Mouse (Mus musculus): Measurements from ENCODE around the gene Gm6408. TPM values are rescaled to one million over a fixed set of nuclear protein-coding genes. Genes with fewer than 3 reads are reported as not detected.
"Not testable (repeated sequence)": the region's sequence is repeated elsewhere in the genome, so short reads cannot be mapped to it uniquely, and the experiment has no call there.

Gene Gm6408
- not detected in 2 replicates for polyA plus RNA-seq (2014; fragmentation: Nextera tagmentation; extraction: Ambion mirVana)

DNA sequence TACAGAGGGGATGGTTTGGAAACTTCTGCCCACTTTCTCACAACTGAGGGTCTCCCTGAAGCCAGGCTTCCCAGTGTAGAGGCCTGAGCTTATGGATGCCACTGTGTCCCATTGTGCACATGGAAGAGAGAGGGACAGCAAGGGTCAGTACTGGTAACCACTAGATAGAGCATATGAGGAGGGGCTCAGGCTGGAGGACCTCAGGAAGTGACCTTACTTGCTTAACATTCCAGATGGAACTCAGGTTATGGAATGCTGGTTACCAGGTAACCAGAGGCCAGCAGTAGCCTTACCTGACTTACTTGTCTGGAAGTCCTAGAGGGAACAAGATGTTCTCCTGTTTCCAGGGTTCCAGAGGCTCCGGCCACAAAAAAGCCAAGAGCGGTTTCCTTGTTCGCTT, at the start of gene Gm6408:
TSS of gene Gm6408 (plus strand) at position 301 of the 400 bp plus-strand sequence.
- not testable (repeated sequence) for ATAC-seq (replicated peaks; ENCODE audit: insufficient number of reproducible peaks, low FRiP score, low TSS enrichment, low read depth); H3K9me3 ChIP-seq (replicated peaks; ENCODE audit: control insufficient read depth, low read length)
- no CpG with 5 or more reads among the region's 3 CpGs for WGBS

DNA sequence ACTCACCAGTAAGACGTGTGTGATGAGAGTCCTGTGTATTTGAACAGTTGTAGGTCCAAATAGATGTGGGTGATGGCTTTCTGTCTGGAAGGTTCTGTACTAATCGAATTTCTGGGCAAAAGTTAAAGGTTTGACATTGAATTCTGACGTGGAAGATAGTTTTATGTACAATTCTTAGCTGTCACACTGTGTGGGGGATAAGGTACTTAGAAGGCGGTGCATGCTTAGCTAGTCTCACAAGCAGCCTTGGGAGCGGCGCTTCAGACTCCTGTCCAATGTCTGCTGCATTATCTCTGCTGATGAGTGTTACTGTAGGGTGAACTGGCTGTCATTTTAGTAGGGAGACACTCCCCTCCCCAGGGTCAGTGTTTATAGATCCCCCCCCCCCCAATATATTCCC, 49.3 kb upstream of the Gm6408 start:
- WGBS: 89% methylated on average over 6 of the region's 6 CpGs
- DNase-seq (ENCODE audit: low spot score): no peak

More for the DNA sequence above, at the start of gene Gm6408:
- not testable (repeated sequence) for H3K4me1 ChIP-seq (ENCODE audit: control insufficient read depth, insufficient read depth, low read length); H3K4me3 ChIP-seq (ENCODE audit: low read depth, low read length); H3K36me3 ChIP-seq (replicated peaks; ENCODE audit: control insufficient read depth, insufficient read depth, low read depth, low read length); H3K4me2 ChIP-seq (ENCODE audit: low read depth, low read length); H3K9ac ChIP-seq (replicated peaks; ENCODE audit: low read length); H3K27me3 ChIP-seq (ENCODE audit: control insufficient read depth, insufficient read depth, low read length); DNase-seq (ENCODE audit: low spot score); H3K27ac ChIP-seq (replicated peaks; ENCODE audit: low read depth, low read length)

DNA sequence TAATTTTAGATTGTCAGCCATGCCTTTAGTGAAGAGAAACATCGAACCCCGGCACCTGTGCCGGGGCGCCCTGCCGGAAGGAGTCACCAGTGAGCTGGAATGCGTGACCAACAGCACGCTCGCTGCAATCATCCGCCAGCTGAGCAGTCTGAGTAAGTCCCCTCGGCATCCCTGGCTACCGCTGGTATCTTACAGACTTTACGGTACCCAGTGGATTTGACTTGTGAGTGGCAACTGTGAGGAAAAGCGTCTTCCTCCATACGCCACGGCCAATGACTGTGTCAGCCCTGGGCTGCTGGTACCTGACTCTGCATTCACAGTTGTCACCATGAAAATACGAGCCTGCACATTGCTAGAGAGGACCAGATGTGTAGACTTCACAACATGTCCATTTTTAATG, 46.4 kb upstream of the Gm6408 start:
- H3K4me3 ChIP-seq (ENCODE audit: low read depth, low read length): no peak overlapping the region
- WGBS: 95% methylated on average over 16 of the region's 16 CpGs
- H3K4me2 ChIP-seq (ENCODE audit: low read depth, low read length): no peak overlapping the region
- H3K4me1 ChIP-seq (ENCODE audit: control insufficient read depth, insufficient read depth, low read length): no peaks in the 10 kb centered on the region
- H3K27me3 ChIP-seq (ENCODE audit: control insufficient read depth, insufficient read depth, low read length): no peaks in the 10 kb centered on the region
- no peaks in the 10 kb centered on the region for H3K9me3 ChIP-seq (replicated peaks; ENCODE audit: control insufficient read depth, low read length)
- no peak overlapping the region for H3K9ac ChIP-seq (replicated peaks; ENCODE audit: low read length)
- no peak overlapping the region for H3K27ac ChIP-seq (replicated peaks; ENCODE audit: low read depth, low read length)
- no peaks in the 10 kb centered on the region; the same call in none of the 2 replicates for H3K36me3 ChIP-seq (replicated peaks; ENCODE audit: control insufficient read depth, insufficient read depth, low read depth, low read length)
- ATAC-seq (replicated peaks; ENCODE audit: insufficient number of reproducible peaks, low FRiP score, low TSS enrichment, low read depth) (no peak), DNase-seq (ENCODE audit: low spot score) (no peak)

More for the DNA sequence above, 49.3 kb upstream of the Gm6408 start:
- H3K4me3 ChIP-seq (ENCODE audit: low read depth, low read length): no peak overlapping the region
- H3K4me1 ChIP-seq (ENCODE audit: control insufficient read depth, insufficient read depth, low read length): no peaks in the 10 kb centered on the region
- H3K9me3 ChIP-seq (replicated peaks; ENCODE audit: control insufficient read depth, low read length): no peaks in the 10 kb centered on the region
- H3K27me3 ChIP-seq (ENCODE audit: control insufficient read depth, insufficient read depth, low read length): no peaks in the 10 kb centered on the region
- no peak overlapping the region for H3K9ac ChIP-seq (replicated peaks; ENCODE audit: low read length)
- no peak overlapping the region for H3K4me2 ChIP-seq (ENCODE audit: low read depth, low read length)
- H3K27ac ChIP-seq (replicated peaks; ENCODE audit: low read depth, low read length): no peak overlapping the region
- ATAC-seq (replicated peaks; ENCODE audit: insufficient number of reproducible peaks, low FRiP score, low TSS enrichment, low read depth): no peak
- H3K36me3 ChIP-seq (replicated peaks; ENCODE audit: control insufficient read depth, insufficient read depth, low read depth, low read length): no peaks in the 10 kb centered on the region; the same call in 1 of the 2 replicates

DNA sequence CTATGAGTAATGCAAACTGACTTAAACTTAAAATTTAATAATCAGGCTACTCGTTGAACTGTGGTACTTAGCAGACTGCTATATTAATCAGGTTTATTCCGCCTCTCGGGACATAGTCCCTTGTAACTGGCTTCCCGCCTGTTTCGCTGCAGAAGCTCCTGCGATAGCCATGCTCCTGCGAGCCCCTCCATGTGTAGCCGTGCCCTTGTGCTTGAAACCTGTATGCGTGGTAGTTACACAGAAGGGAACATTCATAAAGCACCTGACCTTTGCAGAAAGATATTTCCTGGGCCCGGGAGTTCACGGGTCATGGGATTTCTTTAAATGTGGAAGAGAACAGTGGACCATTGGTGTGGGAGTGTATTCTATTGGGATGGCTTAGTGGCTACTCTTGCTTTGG, 45.0 kb upstream of the Gm6408 start:
- H3K27ac ChIP-seq (replicated peaks; ENCODE audit: low read depth, low read length): no peak overlapping the region
- WGBS: 95% methylated on average over 11 of the region's 11 CpGs
- no peaks in the 10 kb centered on the region for H3K9me3 ChIP-seq (replicated peaks; ENCODE audit: control insufficient read depth, low read length)
- no peak for DNase-seq (ENCODE audit: low spot score)
- H3K4me2 ChIP-seq (ENCODE audit: low read depth, low read length): no peak overlapping the region
- no peak for ATAC-seq (replicated peaks; ENCODE audit: insufficient number of reproducible peaks, low FRiP score, low TSS enrichment, low read depth)
- H3K9ac ChIP-seq (replicated peaks; ENCODE audit: low read length): no peak overlapping the region
- no peak overlapping the region for H3K4me3 ChIP-seq (ENCODE audit: low read depth, low read length)
- no peaks in the 10 kb centered on the region; the same call in none of the 2 replicates for H3K36me3 ChIP-seq (replicated peaks; ENCODE audit: control insufficient read depth, insufficient read depth, low read depth, low read length)
- no peaks in the 10 kb centered on the region for H3K4me1 ChIP-seq (ENCODE audit: control insufficient read depth, insufficient read depth, low read length)
- H3K27me3 ChIP-seq (ENCODE audit: control insufficient read depth, insufficient read depth, low read length): no peaks in the 10 kb centered on the region

DNA sequence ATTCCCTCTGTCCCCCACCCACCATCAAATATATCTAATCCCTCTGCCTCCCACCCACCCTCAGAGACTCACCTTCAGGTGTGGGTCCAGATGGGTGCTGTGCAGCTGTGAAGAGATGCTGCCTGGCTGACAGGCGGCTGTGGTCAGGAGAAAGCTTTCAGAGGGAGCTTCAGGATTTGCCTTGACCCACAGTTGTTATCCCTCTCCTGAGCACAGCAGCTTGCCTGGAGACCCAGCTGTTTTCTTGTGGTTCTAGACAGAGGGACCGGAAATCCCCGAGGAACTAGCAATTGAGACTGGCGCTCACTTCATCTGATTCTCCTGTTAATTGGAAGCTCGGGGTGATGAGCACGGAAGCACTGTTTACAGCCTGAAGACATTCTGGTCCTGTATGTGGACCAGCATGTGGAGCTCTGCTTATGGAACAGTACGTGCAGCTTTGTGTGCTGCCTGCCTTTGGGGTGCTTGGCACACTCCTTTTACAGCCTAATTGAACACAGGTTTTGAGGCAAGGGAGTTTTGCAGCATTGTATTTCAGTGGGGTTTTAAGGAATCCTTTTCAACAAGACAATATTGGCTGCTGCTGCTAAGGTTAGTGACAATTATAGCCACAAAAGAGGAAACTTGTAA, 42.5 kb upstream of the Gm6408 start:
- WGBS: 85% methylated on average over 7 of the region's 7 CpGs

DNA sequence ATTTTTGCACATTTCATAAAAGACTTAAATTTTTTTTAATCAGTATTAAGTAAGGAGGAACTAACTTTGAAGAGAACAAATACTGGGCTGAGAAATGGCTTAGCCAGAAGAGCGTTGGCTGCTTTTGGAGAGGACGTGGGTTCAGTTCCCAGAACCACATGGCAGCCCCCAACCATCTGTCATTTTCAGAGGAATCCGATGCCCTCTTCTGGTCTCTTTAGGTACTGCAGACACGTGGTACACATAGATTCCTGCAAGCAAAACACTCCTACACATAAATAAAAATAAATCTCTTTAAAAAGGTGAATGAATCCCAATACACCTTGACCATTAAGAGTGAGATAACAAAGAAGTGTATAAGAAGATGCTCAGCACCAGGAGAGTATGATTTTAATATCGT, 41.5 kb upstream of the Gm6408 start:
- Histone ChIP-seq H3K27me3 (ENCODE audit: control insufficient read depth, insufficient read depth, low read length) (no peaks in the 10 kb centered on the region), H3K36me3 (replicated peaks; ENCODE audit: control insufficient read depth, insufficient read depth, low read depth, low read length) (no peaks in the 10 kb centered on the region; the same call in none of the 2 replicates), H3K4me2 (ENCODE audit: low read depth, low read length) (no peak overlapping the region), H3K9me3 (replicated peaks; ENCODE audit: control insufficient read depth, low read length) (no peaks in the 10 kb centered on the region), H3K27ac (replicated peaks; ENCODE audit: low read depth, low read length) (no peak overlapping the region), H3K4me1 (ENCODE audit: control insufficient read depth, insufficient read depth, low read length) (no peaks in the 10 kb centered on the region), H3K9ac (replicated peaks; ENCODE audit: low read length) (no peak overlapping the region), H3K4me3 (ENCODE audit: low read depth, low read length) (no peak overlapping the region)
- 89% methylated on average over 5 of the region's 5 CpGs for WGBS
- no peak for DNase-seq (ENCODE audit: low spot score)
- no peak for ATAC-seq (replicated peaks; ENCODE audit: insufficient number of reproducible peaks, low FRiP score, low TSS enrichment, low read depth)

More for the DNA sequence above, 42.5 kb upstream of the Gm6408 start:
- no peaks in the 10 kb centered on the region for H3K9me3 ChIP-seq (replicated peaks; ENCODE audit: control insufficient read depth, low read length)
- DNase-seq (ENCODE audit: low spot score) (no peak), ATAC-seq (replicated peaks; ENCODE audit: insufficient number of reproducible peaks, low FRiP score, low TSS enrichment, low read depth) (no peak)
- H3K27ac ChIP-seq (replicated peaks; ENCODE audit: low read depth, low read length): no peak overlapping the region
- no peak overlapping the region for H3K4me3 ChIP-seq (ENCODE audit: low read depth, low read length)
- no peaks in the 10 kb centered on the region for H3K4me1 ChIP-seq (ENCODE audit: control insufficient read depth, insufficient read depth, low read length)
- H3K27me3 ChIP-seq (ENCODE audit: control insufficient read depth, insufficient read depth, low read length): no peaks in the 10 kb centered on the region
- no peak overlapping the region for H3K4me2 ChIP-seq (ENCODE audit: low read depth, low read length)
- H3K36me3 ChIP-seq (replicated peaks; ENCODE audit: control insufficient read depth, insufficient read depth, low read depth, low read length): no peaks in the 10 kb centered on the region; the same call in none of the 2 replicates
- no peak overlapping the region for H3K9ac ChIP-seq (replicated peaks; ENCODE audit: low read length)

DNA sequence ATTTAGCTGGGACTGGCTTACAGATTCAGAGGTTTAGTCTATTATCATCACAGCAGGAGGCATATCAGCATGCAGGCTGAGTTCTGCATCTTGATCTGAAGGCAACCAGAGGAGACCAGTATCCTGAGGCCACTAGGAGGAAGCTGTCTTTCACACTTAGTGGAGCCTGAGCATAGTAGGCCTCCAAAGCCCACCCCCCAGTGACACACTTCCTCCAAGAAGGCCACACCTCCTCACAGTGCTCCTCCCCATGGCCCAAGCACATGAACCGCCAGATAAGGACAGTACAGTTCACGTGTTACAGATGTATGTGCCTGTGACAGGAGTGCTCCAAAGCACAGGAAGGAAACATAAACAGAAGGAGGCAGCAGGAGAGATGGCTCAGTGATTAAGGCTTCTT, 39.0 kb upstream of the Gm6408 start:
- Histone ChIP-seq H3K9me3 (replicated peaks; ENCODE audit: control insufficient read depth, low read length) (no peaks in the 10 kb centered on the region), H3K4me1 (ENCODE audit: control insufficient read depth, insufficient read depth, low read length) (no peaks in the 10 kb centered on the region), H3K36me3 (replicated peaks; ENCODE audit: control insufficient read depth, insufficient read depth, low read depth, low read length) (no peaks in the 10 kb centered on the region; the same call in 1 of the 2 replicates), H3K4me3 (ENCODE audit: low read depth, low read length) (no peak overlapping the region), H3K9ac (replicated peaks; ENCODE audit: low read length) (no peak overlapping the region), H3K4me2 (ENCODE audit: low read depth, low read length) (no peak overlapping the region), H3K27me3 (ENCODE audit: control insufficient read depth, insufficient read depth, low read length) (no peaks in the 10 kb centered on the region), H3K27ac (replicated peaks; ENCODE audit: low read depth, low read length) (no peak overlapping the region)
- WGBS: 87% methylated on average over 2 of the region's 2 CpGs
- ATAC-seq (replicated peaks; ENCODE audit: insufficient number of reproducible peaks, low FRiP score, low TSS enrichment, low read depth) (no peak), DNase-seq (ENCODE audit: low spot score) (no peak)

DNA sequence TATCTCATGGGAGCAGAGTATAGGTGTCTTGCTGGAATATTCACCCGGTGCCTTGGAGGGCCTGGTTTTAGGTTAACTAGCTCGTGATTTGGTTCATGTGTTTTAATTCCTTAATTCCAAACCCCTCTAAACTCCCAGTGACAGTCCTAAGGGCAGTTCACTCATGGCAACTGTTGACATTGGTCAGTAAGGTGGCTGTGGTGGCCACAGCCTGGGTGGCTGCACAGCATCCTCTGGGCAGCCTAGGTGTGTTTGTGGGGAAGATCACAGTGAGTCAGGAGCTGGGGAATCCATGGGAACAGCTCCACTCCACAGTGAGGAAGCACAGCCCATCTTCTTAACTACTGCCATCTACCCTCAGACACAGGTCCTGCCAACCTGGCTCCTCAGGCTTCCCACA, 35.1 kb upstream of the Gm6408 start:
- 81% methylated on average over 2 of the region's 2 CpGs for WGBS

More for the DNA sequence above, 35.1 kb upstream of the Gm6408 start:
- Histone ChIP-seq H3K9ac (replicated peaks; ENCODE audit: low read length) (no peak overlapping the region), H3K4me3 (ENCODE audit: low read depth, low read length) (no peak overlapping the region), H3K4me2 (ENCODE audit: low read depth, low read length) (no peak overlapping the region), H3K27me3 (ENCODE audit: control insufficient read depth, insufficient read depth, low read length) (no peaks in the 10 kb centered on the region), H3K9me3 (replicated peaks; ENCODE audit: control insufficient read depth, low read length) (no peaks in the 10 kb centered on the region), H3K36me3 (replicated peaks; ENCODE audit: control insufficient read depth, insufficient read depth, low read depth, low read length) (no peaks in the 10 kb centered on the region; the same call in 1 of the 2 replicates), H3K27ac (replicated peaks; ENCODE audit: low read depth, low read length) (no peak overlapping the region), H3K4me1 (ENCODE audit: control insufficient read depth, insufficient read depth, low read length) (no peaks in the 10 kb centered on the region)
- ATAC-seq (replicated peaks; ENCODE audit: insufficient number of reproducible peaks, low FRiP score, low TSS enrichment, low read depth): no peak
- no peak for DNase-seq (ENCODE audit: low spot score)

Measured in embryonic facial prominence, embryonic 11.5 days (tissue).